Mouse (Mus musculus) heart, embryonic 13.5 days (tissue): ENCODE measurements around the gene Gm6890. TPM values are rescaled to one million over a fixed set of nuclear protein-coding genes. Genes with fewer than 3 reads are reported as not detected.
"Not testable (repeated sequence)": the region's sequence is repeated elsewhere in the genome, so short reads cannot be mapped to it uniquely, and the experiment has no call there.

Source experiments
- ATAC-seq: fragments of 200-750 bp; cut with Nextera tagmentation; 2 replicates; pipeline ENCODE4 v1.8.0; 2017; ENCODE audit warnings: moderate TSS enrichment; ENCODE audit not compliant: insufficient number of reproducible peaks, low FRiP score, low TSS enrichment; ENCODE audit errors: extremely low read depth
- H3K27ac ChIP-seq: fragments of 300-500 bp; sonication (generic); replicated peaks from 2 replicates; pipeline ENCODE4 v1.5.1; 2015; ENCODE audit warnings: moderate library complexity, mild to moderate bottlenecking, inconsistent platforms
- H3K27me3 ChIP-seq: fragments of 300-500 bp; sonication (generic); replicated peaks from 2 replicates; pipeline ENCODE4 v1.6.1; 2015; ENCODE audit warnings: mild to moderate bottlenecking, inconsistent platforms
- H3K36me3 ChIP-seq: fragments of 300-500 bp; sonication (generic); 2 replicates; pipeline ENCODE4 v1.6.1; 2015; ENCODE audit warnings: mild to moderate bottlenecking, inconsistent platforms
- H3K4me1 ChIP-seq: fragments of 300-500 bp; sonication (generic); 2 replicates; pipeline ENCODE4 v1.6.1; 2015; ENCODE audit warnings: inconsistent platforms
- H3K4me2 ChIP-seq: fragments of 300-500 bp; sonication (generic); 2 replicates; pipeline ENCODE4 v1.6.1; 2015; ENCODE audit warnings: inconsistent platforms, mild to moderate bottlenecking, moderate library complexity
- H3K4me3 ChIP-seq: fragments of 300-500 bp; sonication (generic); 2 replicates; pipeline ENCODE4 v1.5.1; 2015; ENCODE audit warnings: moderate library complexity, mild to moderate bottlenecking, inconsistent platforms
- H3K9ac ChIP-seq: fragments of 300-500 bp; sonication (generic); 2 replicates; pipeline ENCODE4 v1.6.1; 2015; ENCODE audit warnings: inconsistent platforms, mild to moderate bottlenecking, moderate library complexity
- H3K9me3 ChIP-seq: fragments of 300-500 bp; sonication (generic); 2 replicates; pipeline ENCODE4 v1.6.1; 2016; ENCODE audit warnings: inconsistent platforms
- WGBS: fragments of 180-500 bp; shearing (Covaris S2); methylation state at CpG from one replicate; pipeline ENCODE4 v1.1.7; 2015; ENCODE audit warnings: mixed read lengths; 5-methylcytosine and 5-hydroxymethylcytosine counted together
- polyA plus RNA-seq: library from polyadenylated mRNA; unstranded; fragments of >200 nt; fragmentation: Nextera tagmentation; extraction: Ambion mirVana; gene quantifications from 2 replicates; pipeline ENCODE4 v1.2.1, GENCODE M21; 2015

Gm6890 gene
- not detected in 2 replicates for polyA plus RNA-seq

DNA sequence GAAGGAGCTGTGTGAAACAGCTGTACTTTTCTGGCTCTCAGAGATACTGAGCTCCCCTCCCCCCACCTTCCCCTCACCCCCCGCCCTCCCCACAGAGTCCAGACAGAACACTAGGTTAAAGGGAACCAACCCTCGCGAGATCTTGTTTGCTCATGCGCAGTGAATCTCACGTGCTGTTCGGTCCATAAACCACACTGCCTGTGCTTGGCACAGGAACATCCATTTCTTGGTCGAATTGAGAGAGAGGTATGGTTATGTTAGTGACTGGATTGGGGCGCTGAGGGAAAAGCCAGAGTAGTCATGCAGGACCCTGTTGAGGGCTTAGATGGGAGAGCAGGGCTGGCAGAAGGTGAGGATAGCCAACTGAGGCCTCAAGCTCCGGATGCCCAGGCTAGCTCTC lies at the start of gene Gm6890:
TSS of gene Gm6890 (plus strand) at position 301 of the 400 bp plus-strand sequence.
- WGBS, result 80% methylated on average over 8 of the region's 9 CpGs
- ATAC-seq, H3K4me2 ChIP-seq, H3K4me3 ChIP-seq, H3K9me3 ChIP-seq, H3K9ac ChIP-seq, H3K36me3 ChIP-seq, H3K4me1 ChIP-seq, H3K27me3 ChIP-seq, H3K27ac ChIP-seq: not testable (repeated sequence)

DNA sequence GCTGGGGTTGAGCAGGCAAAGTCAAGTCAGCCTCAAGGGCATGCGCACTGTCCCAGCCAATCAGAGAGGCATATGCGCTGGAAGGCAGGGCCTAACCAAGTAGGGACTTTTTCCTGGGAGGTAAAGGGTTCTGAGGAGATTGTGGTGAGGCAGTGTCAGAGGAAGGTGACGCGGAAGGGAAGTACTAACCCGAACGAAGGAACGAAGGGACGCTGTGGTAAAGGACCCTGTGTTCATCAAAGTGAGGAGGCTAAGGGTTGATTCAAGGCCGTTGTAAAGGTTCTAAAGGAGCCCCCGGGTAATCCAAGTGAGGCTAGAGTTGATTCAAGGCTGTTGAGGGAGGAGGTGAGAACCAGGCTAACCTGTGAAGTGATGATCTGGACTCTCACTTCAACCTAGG lies 14.5 kb upstream of the Gm6890 start:
- H3K4me2 ChIP-seq, H3K4me3 ChIP-seq, H3K27me3 ChIP-seq, H3K9me3 ChIP-seq, H3K9ac ChIP-seq, ATAC-seq, H3K27ac ChIP-seq, H3K36me3 ChIP-seq, H3K4me1 ChIP-seq: not testable (repeated sequence)
- 77% methylated on average over 10 of the region's 10 CpGs for WGBS

DNA sequence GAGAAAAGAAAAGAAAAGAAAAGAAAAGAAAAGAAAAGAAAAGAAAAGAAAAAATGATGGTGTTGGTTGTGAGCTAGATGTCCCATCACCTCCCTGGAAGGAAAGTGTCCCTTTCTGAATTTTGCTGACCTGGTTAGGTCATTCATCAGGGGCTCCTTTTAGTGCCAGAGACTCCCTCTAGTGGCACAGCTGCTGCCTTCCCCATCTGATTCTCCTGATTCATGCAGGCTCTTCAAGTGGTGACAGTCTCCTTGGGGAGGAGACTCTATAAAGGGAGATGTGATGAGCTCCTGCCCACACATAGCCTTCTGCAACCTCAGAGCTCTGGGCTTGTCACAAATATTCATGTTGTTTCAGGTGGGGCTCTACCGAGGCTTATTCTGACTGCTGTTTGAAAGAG lies 30.0 kb downstream of the Gm6890 start:
- WGBS, result no CpG with 5 or more reads among the region's 1 CpGs
- H3K27me3 ChIP-seq, H3K9me3 ChIP-seq, H3K9ac ChIP-seq, H3K36me3 ChIP-seq, H3K4me2 ChIP-seq, H3K27ac ChIP-seq, H3K4me3 ChIP-seq, ATAC-seq, H3K4me1 ChIP-seq: not testable (repeated sequence)

Other genes starting within 250 kb of the Gm6890 start
- not detected in 2 replicates for gene Olfr1326-ps1, start 166.0 kb upstream of the Gm6890 start, polyA plus RNA-seq
- not detected in 2 replicates for gene Olfr1325, start 148.2 kb upstream of the Gm6890 start, polyA plus RNA-seq
- 0.08 TPM in 1 of 2 replicates, not detected in the other for gene Gm5640, start 95.3 kb upstream of the Gm6890 start, polyA plus RNA-seq
- not detected in 2 replicates for gene Gm5936, start 96.3 kb downstream of the Gm6890 start, polyA plus RNA-seq